Mouse (Mus musculus): ENCODE results near the gene Cdk2ap2. TPM values are rescaled to one million over a fixed set of nuclear protein-coding genes. Genes with fewer than 3 reads are reported as not detected.
A peak's percentile ranks its signal among the peaks of the same experiment; 100 is the strongest.
"Not testable (repeated sequence)": the region's sequence is repeated elsewhere in the genome, so short reads cannot be mapped to it uniquely, and the experiment has no call there.

The Cdk2ap2 gene
- polyA plus RNA-seq, 1 experiment, result 296 TPM

- no peaks in the 10 kb centered on the region for H3K36me3 ChIP-seq (ENCODE audit: control insufficient read depth, insufficient read depth, low read length)
- no peak overlapping the region; the same call in 1 of the 2 replicates for H3K4me3 ChIP-seq (ENCODE audit: control insufficient read depth, insufficient read depth, low read length)
- no peak for DNase-seq
- peak overlapping the region; percentile 61; the same call in 1 of the 2 replicates for H3K27ac ChIP-seq (ENCODE audit: control insufficient read depth, insufficient read depth, low read length)
- TF ChIP-seq POLR2A (IDR thresholded peaks at IDR 0.05; ENCODE audit: control insufficient read depth, extremely low read depth, insufficient read depth, low read length, poor library complexity), result no peak
- no peak for TF ChIP-seq CTCF (IDR thresholded peaks at IDR 0.05; ENCODE audit: borderline replicate concordance, control insufficient read depth, extremely low read depth, insufficient read depth, low read length, poor library complexity)
- WGBS, result 92% methylated on average over 5 of the region's 5 CpGs
- no peaks in the 10 kb centered on the region for H3K27me3 ChIP-seq (ENCODE audit: control insufficient read depth, insufficient read depth, low read length)
- H3K4me1 ChIP-seq (replicated peaks; ENCODE audit: control insufficient read depth, insufficient read depth, low read length), result peaks cover 27% of the 10 kb centered on the region
Measured at GRCm38 (mm10) chr19:4058581-4058980, 38.4 kb upstream of the Cdk2ap2 start.

- peak; percentile 41 for DNase-seq
- no peaks in the 10 kb centered on the region for H3K27me3 ChIP-seq (ENCODE audit: control insufficient read depth, insufficient read depth, low read length)
- no peak for TF ChIP-seq POLR2A (IDR thresholded peaks at IDR 0.05; ENCODE audit: control insufficient read depth, extremely low read depth, insufficient read depth, low read length, poor library complexity)
- no peak for TF ChIP-seq CTCF (IDR thresholded peaks at IDR 0.05; ENCODE audit: borderline replicate concordance, control insufficient read depth, extremely low read depth, insufficient read depth, low read length, poor library complexity)
- no peaks in the 10 kb centered on the region for H3K36me3 ChIP-seq (ENCODE audit: control insufficient read depth, insufficient read depth, low read length)
- H3K4me1 ChIP-seq (replicated peaks; ENCODE audit: control insufficient read depth, insufficient read depth, low read length), result peaks cover 27% of the 10 kb centered on the region
- WGBS, result 30% methylated on average over 15 of the region's 15 CpGs
- H3K4me3 ChIP-seq (ENCODE audit: control insufficient read depth, insufficient read depth, low read length), result peak within 1 kb of the TSS; percentile 44
- H3K27ac ChIP-seq (ENCODE audit: control insufficient read depth, insufficient read depth, low read length), result peak within 1 kb of the TSS; percentile 61
Measured at GRCm38 (mm10) chr19:4059069-4059740, 37.8 kb upstream of the Cdk2ap2 start, which contains the start of gene Gstp3. Gene Gstp3 (minus strand): TSS chr19:4059569.

GRCm38 (mm10) chr19:4060044-4060898 lies 36.7 kb upstream of the Cdk2ap2 start:
- Histone ChIP-seq H3K27ac (ENCODE audit: control insufficient read depth, insufficient read depth, low read length) (peak overlapping the region; percentile 55; the same call in 1 of the 2 replicates), H3K4me1 (replicated peaks; ENCODE audit: control insufficient read depth, insufficient read depth, low read length) (peaks cover 27% of the 10 kb centered on the region)
- H3K4me3 ChIP-seq (ENCODE audit: control insufficient read depth, insufficient read depth, low read length); H3K27me3 ChIP-seq (ENCODE audit: control insufficient read depth, insufficient read depth, low read length); H3K36me3 ChIP-seq (ENCODE audit: control insufficient read depth, insufficient read depth, low read length); DNase-seq: not testable (repeated sequence)
- 90% methylated on average over 8 of the region's 8 CpGs for WGBS

GRCm38 (mm10) chr19:4060899-4061465 lies 36.0 kb upstream of the Cdk2ap2 start:
- H3K27me3 ChIP-seq (ENCODE audit: control insufficient read depth, insufficient read depth, low read length), result no peaks in the 10 kb centered on the region
- TF ChIP-seq CTCF (IDR thresholded peaks at IDR 0.05; ENCODE audit: borderline replicate concordance, control insufficient read depth, extremely low read depth, insufficient read depth, low read length, poor library complexity), result no peak
- no peak for TF ChIP-seq POLR2A (IDR thresholded peaks at IDR 0.05; ENCODE audit: control insufficient read depth, extremely low read depth, insufficient read depth, low read length, poor library complexity)
- peaks cover 27% of the 10 kb centered on the region for H3K4me1 ChIP-seq (replicated peaks; ENCODE audit: control insufficient read depth, insufficient read depth, low read length)
- H3K27ac ChIP-seq (ENCODE audit: control insufficient read depth, insufficient read depth, low read length), result peak overlapping the region; percentile 41; the same call in 1 of the 2 replicates
- H3K4me3 ChIP-seq (ENCODE audit: control insufficient read depth, insufficient read depth, low read length), result no peak overlapping the region
- DNase-seq, result no peak
- 96% methylated on average over 6 of the region's 6 CpGs for WGBS
- no peaks in the 10 kb centered on the region for H3K36me3 ChIP-seq (ENCODE audit: control insufficient read depth, insufficient read depth, low read length)

- H3K36me3 ChIP-seq (ENCODE audit: control insufficient read depth, insufficient read depth, low read length); DNase-seq; H3K27ac ChIP-seq (ENCODE audit: control insufficient read depth, insufficient read depth, low read length); H3K4me3 ChIP-seq (ENCODE audit: control insufficient read depth, insufficient read depth, low read length); H3K27me3 ChIP-seq (ENCODE audit: control insufficient read depth, insufficient read depth, low read length): not testable (repeated sequence)
- H3K4me1 ChIP-seq (replicated peaks; ENCODE audit: control insufficient read depth, insufficient read depth, low read length), result peaks cover 23% of the 10 kb centered on the region
- 77% methylated on average over 4 of the region's 4 CpGs for WGBS
Measured at GRCm38 (mm10) chr19:4063357-4063756, 33.6 kb upstream of the Cdk2ap2 start.

- H3K27ac ChIP-seq (ENCODE audit: control insufficient read depth, insufficient read depth, low read length); H3K27me3 ChIP-seq (ENCODE audit: control insufficient read depth, insufficient read depth, low read length); H3K36me3 ChIP-seq (ENCODE audit: control insufficient read depth, insufficient read depth, low read length); H3K4me3 ChIP-seq (ENCODE audit: control insufficient read depth, insufficient read depth, low read length); DNase-seq: not testable (repeated sequence)
- H3K4me1 ChIP-seq (replicated peaks; ENCODE audit: control insufficient read depth, insufficient read depth, low read length), result peaks cover 13% of the 10 kb centered on the region
- 12% methylated on average over 8 of the region's 11 CpGs for WGBS
Measured at GRCm38 (mm10) chr19:4064501-4064900, 32.5 kb upstream of the Cdk2ap2 start.

Measured in thymus, adult 2 months (tissue).